Mouse (Mus musculus) kidney, postnatal 0 days (tissue): Measurements from ENCODE around the gene Taar8c. TPM values are rescaled to one million over a fixed set of nuclear protein-coding genes. Genes with fewer than 3 reads are reported as not detected.
"Not testable (repeated sequence)": the region's sequence is repeated elsewhere in the genome, so short reads cannot be mapped to it uniquely, and the experiment has no call there.

Experiments
- ATAC-seq: fragments of 200-750 bp; cut with Nextera tagmentation; replicated peaks from 2 replicates; pipeline ENCODE4 v1.8.0; 2017; ENCODE audit warnings: low read depth, moderate number of reproducible peaks, moderate TSS enrichment, moderate library complexity; ENCODE audit not compliant: low FRiP score
- DNase-seq: peaks from one replicate; pipeline ENCODE4 v3.0.0-alpha.2; 2016; ENCODE audit warnings: low spot score
- H3K27ac ChIP-seq: fragments of 300-500 bp; sonication (generic); 2 replicates; pipeline ENCODE4 v1.5.1; 2014; ENCODE audit warnings: mild to moderate bottlenecking
- H3K27me3 ChIP-seq: fragments of 300-500 bp; sonication (generic); 2 replicates; pipeline ENCODE4 v1.6.1; 2014; ENCODE audit warnings: low read length, mixed read lengths; ENCODE audit not compliant: insufficient read depth
- H3K36me3 ChIP-seq: fragments of 300-500 bp; sonication (generic); 2 replicates; pipeline ENCODE4 v1.6.1; 2014; ENCODE audit warnings: low read length, mixed read lengths; ENCODE audit not compliant: insufficient read depth
- H3K4me1 ChIP-seq: fragments of 300-500 bp; sonication (generic); replicated peaks from 2 replicates; pipeline ENCODE4 v1.6.1; 2014; ENCODE audit warnings: antibody characterized with exemption, low read length, mixed read lengths; ENCODE audit not compliant: insufficient read depth
- H3K4me2 ChIP-seq: fragments of 300-500 bp; sonication (generic); 2 replicates; pipeline ENCODE4 v1.6.1; 2014; ENCODE audit warnings: mild to moderate bottlenecking, low read length, moderate library complexity, mixed read lengths
- H3K4me3 ChIP-seq: fragments of 300-500 bp; sonication (generic); replicated peaks from 2 replicates; pipeline ENCODE4 v1.5.1; 2014; ENCODE audit warnings: low read depth, low read length
- H3K9ac ChIP-seq: fragments of 300-500 bp; sonication (generic); 2 replicates; pipeline ENCODE4 v1.6.1; 2014; ENCODE audit warnings: low read depth, low read length
- H3K9me3 ChIP-seq: fragments of 300-500 bp; sonication (generic); replicated peaks from 2 replicates; pipeline ENCODE4 v1.6.1; 2016; ENCODE audit warnings: low read length, inconsistent platforms, mixed read lengths
- CTCF ChIP-seq: IDR thresholded peaks from 2 replicates; pipeline ENCODE4 v1.5.1; 2016; ENCODE audit warnings: antibody characterized with exemption, low read depth, mild to moderate bottlenecking, moderate library complexity
- WGBS: fragments of 180-500 bp; shearing (Covaris S2); extraction: QIAGEN DNeasy Blood & Tissue Kit; methylation state at CpG from one replicate; pipeline ENCODE4 v1.1.7; 2014; 5-methylcytosine and 5-hydroxymethylcytosine counted together
- polyA plus RNA-seq: library from polyadenylated mRNA; unstranded; fragments of >200 nt; fragmentation: Nextera tagmentation; extraction: Ambion mirVana; gene quantifications from 2 replicates; pipeline ENCODE4 v1.2.1, GENCODE M21; 2015

The Taar8c gene
- polyA plus RNA-seq, 1 experiment from 2014 or later = not detected

DNA sequence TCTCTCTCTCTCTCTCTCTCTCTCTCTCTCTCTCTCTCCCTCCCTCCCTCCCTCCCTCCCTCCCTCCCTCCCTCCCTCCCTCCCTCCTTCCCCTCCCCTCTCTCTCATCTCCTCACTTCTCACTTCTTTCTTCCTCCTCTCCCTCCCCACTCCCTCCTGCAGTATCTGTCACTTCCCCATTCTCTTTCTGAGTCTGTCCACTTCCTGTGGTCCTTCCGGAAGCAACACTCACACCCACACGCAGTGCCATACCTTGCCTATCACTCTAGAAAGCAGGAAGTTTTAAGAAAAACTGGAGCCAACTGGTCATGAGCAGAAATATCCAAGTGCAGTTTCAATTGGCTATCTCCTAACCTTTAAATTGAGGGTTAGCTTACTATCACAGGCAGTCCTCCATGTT, 31.4 kb upstream of the Taar8c start:
- Histone ChIP-seq H3K36me3 (no peaks in the 10 kb centered on the region), H3K9me3 (no peaks in the 10 kb centered on the region), H3K4me1 (no peaks in the 10 kb centered on the region), H3K4me3 (no peak overlapping the region), H3K27ac (no peak overlapping the region), H3K9ac (no peak overlapping the region), H3K4me2 (no peak overlapping the region), H3K27me3 (no peaks in the 10 kb centered on the region)
- WGBS = 29% methylated on average over 2 of the region's 2 CpGs
- DNase-seq = peak; percentile 11
- ATAC-seq = no peak
- no peak for TF ChIP-seq CTCF

- WGBS = 11% methylated on average over 5 of the region's 5 CpGs
- DNase-seq (peak; percentile 67), ATAC-seq (peak; percentile 88)
- Histone ChIP-seq H3K9ac (0 out of 2 replicates have a peak overlapping the region, but pooled peaks have one; percentile 5), H3K4me1 (no peaks in the 10 kb centered on the region), H3K9me3 (no peaks in the 10 kb centered on the region), H3K27me3 (no peaks in the 10 kb centered on the region), H3K4me2 (peak overlapping the region; percentile 50; the same call in 1 of the 2 replicates), H3K27ac (peak overlapping the region; percentile 81), H3K4me3 (no peak overlapping the region), H3K36me3 (no peaks in the 10 kb centered on the region)
- TF ChIP-seq CTCF = no peak
These were observed 30.6 kb upstream of the Taar8c start for GRCm38 (mm10) chr10:24132273-24132672.

- WGBS = 13% methylated on average over 9 of the region's 9 CpGs
- Histone ChIP-seq H3K4me3 (peak overlapping the region; percentile 16; the same call in 1 of the 2 replicates), H3K9ac (0 out of 2 replicates have a peak overlapping the region, but pooled peaks have one; percentile 5), H3K9me3 (no peaks in the 10 kb centered on the region), H3K27me3 (no peaks in the 10 kb centered on the region), H3K36me3 (no peaks in the 10 kb centered on the region), H3K4me1 (no peaks in the 10 kb centered on the region), H3K4me2 (peak overlapping the region; percentile 50), H3K27ac (peak overlapping the region; percentile 81)
- ATAC-seq (peak; percentile 81), DNase-seq (peak; percentile 96)
- peak; percentile 90 for TF ChIP-seq CTCF
These were observed 29.9 kb upstream of the Taar8c start for GRCm38 (mm10) chr10:24131451-24132262.

GRCm38 (mm10) chr10:24111116-24111778, 9.5 kb upstream of the Taar8c start:
- DNase-seq (peak; percentile 82), ATAC-seq (no peak)
- H3K4me1 ChIP-seq = 0 out of 2 replicates have a peak, but pooled peaks cover 5% of the 10 kb centered on the region
- no peak overlapping the region for H3K27ac ChIP-seq
- H3K9me3 ChIP-seq = no peaks in the 10 kb centered on the region
- no peak overlapping the region for H3K9ac ChIP-seq
- H3K4me3 ChIP-seq = no peak overlapping the region
- no peak overlapping the region for H3K4me2 ChIP-seq
- no peaks in the 10 kb centered on the region for H3K36me3 ChIP-seq
- peak; percentile 84 for TF ChIP-seq CTCF
- no peaks in the 10 kb centered on the region for H3K27me3 ChIP-seq
- 45% methylated on average over 6 of the region's 6 CpGs for WGBS

GRCm38 (mm10) chr10:24109434-24109833, 7.7 kb upstream of the Taar8c start, which contains the start of gene Taar9:
TSS of gene Taar9 (minus strand) at chr10:24109534.
- H3K27ac ChIP-seq = not testable (repeated sequence)

GRCm38 (mm10) chr10:24108236-24108635, 6.5 kb upstream of the Taar8c start:
- WGBS = 67% methylated on average over 3 of the region's 3 CpGs
- ATAC-seq (no peak), DNase-seq (no peak)
- no peak overlapping the region for H3K4me3 ChIP-seq
- no peak overlapping the region for H3K9ac ChIP-seq
- no peaks in the 10 kb centered on the region for H3K9me3 ChIP-seq
- H3K36me3 ChIP-seq = no peaks in the 10 kb centered on the region
- no peak for TF ChIP-seq CTCF
- no peak overlapping the region for H3K27ac ChIP-seq
- 0 out of 2 replicates have a peak, but pooled peaks cover 5% of the 10 kb centered on the region for H3K4me1 ChIP-seq
- H3K4me2 ChIP-seq = no peak overlapping the region
- no peaks in the 10 kb centered on the region for H3K27me3 ChIP-seq

More at GRCm38 (mm10) chr10:24109434-24109833, 7.7 kb upstream of the Taar8c start, which contains the start of gene Taar9:
- not testable (repeated sequence) for H3K4me1 ChIP-seq, H3K27me3 ChIP-seq, H3K9me3 ChIP-seq, ATAC-seq, H3K4me3 ChIP-seq, H3K9ac ChIP-seq, H3K36me3 ChIP-seq, DNase-seq, H3K4me2 ChIP-seq
- WGBS = 72% methylated on average over 8 of the region's 8 CpGs
